8 mouse cellular contexts compared by ENCODE assay signal in the genomic region with DNA sequence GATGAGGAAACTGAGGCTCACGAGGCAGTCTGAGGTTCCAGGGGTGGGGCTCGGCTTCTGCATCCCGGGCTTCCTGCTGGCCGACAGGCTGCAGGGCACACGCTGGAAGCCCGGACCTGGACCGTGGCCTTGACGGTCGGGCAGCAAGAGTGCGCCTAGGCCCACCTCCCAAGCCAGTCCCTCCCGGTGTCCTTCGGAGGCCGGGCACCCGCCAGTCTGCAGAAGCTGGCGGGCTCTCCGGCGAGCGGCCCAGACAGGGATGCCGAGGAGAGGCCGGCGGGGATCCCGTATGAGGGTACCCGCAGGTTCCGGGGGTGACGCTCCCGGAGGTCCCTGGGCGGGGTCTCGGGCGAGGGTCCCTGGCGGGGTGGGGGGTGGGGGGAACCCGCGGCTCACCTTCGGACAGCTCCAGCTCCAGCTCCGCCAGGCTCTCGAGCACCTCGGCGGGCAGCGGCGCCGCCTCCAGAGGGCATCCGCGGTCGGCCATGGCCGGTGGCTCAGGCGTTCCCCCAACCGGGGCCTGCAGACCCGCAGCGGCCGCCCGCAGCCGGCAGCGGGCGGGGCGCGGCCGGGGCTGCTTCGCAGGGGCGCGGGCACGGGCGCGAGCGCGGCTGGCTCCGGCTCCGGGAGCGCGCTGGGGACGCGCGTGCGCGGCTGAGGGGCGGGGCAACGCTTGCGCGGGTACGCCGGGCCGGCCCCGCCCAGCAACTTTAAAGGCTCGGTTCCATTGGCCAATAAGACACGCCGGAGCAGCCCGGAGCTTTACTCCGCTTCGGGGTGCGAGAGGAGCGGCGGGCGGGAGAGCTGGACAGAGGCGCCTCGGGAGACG. TPM values are rescaled to one million over a fixed set of nuclear protein-coding genes. Genes with fewer than 3 reads are reported as not detected.
DNase-seq lines count a peak whose midpoint lies in the region; ATAC-seq and TF ChIP-seq lines count a peak whose summit lies in the region.

A gene (minus strand): TSS at position 581 of the 829 bp plus-strand sequence.

- 2% methylated on average over 89 of the region's 94 CpGs for WGBS in hindbrain, postnatal 0 days

- H3K27ac ChIP-seq in gastrocnemius, adult 2 months = peak within 1 kb of the TSS; percentile 89
- H3K27ac ChIP-seq in hindbrain, postnatal 0 days = peak within 1 kb of the TSS; percentile 88
- H3K27ac ChIP-seq in left cerebral cortex, adult 2 months = peak within 1 kb of the TSS; percentile 90

- intact Hi-C loops in gastrocnemius, adult 2 months (cut with DNase I) = loop anchor here (5.0 kb wide), 1 partner anchor 67 kb away; no protein-coding TSS in a partner anchor
- intact Hi-C loops in left cerebral cortex, adult 2 months (cut with DNase I) = no loop called here

- H3K4me2 ChIP-seq in hindbrain, postnatal 0 days (ENCODE audit: low read depth, low read length) = peak within 1 kb of the TSS; percentile 70

- TF ChIP-seq CTCF in gastrocnemius, adult 2 months (IDR thresholded peaks at IDR 0.05) = no peak; the same call in 1 of the 2 replicates
- no peak for TF ChIP-seq CTCF in hindbrain, postnatal 0 days (IDR thresholded peaks at IDR 0.05; ENCODE audit: low read depth)
- TF ChIP-seq CTCF in left cerebral cortex, adult 2 months (IDR thresholded peaks at IDR 0.05) = no peak; the same call in 1 of the 2 replicates

- peak; percentile 64 for DNase-seq in WW6 (ENCODE audit: low read depth, low spot score)
- peak; percentile 87 to 97 for DNase-seq in cerebellum, postnatal 4 days (ENCODE audit: low spot score in 2 of 2)
- DNase-seq in gastrocnemius, adult 2 months = peak; percentile 98
- peak; percentile 97 for DNase-seq in hindbrain, postnatal 0 days (ENCODE audit: low spot score)
- peak; percentile 95 to 97 for DNase-seq in left cerebral cortex, adult 2 months (ENCODE audit: extremely low spot score in 1 of 2, low spot score in 2 of 2)
- peak; percentile 90 to 97 for DNase-seq in right cerebral cortex, adult 2 months (ENCODE audit: low spot score in 2 of 2)
- DNase-seq in urinary bladder, postnatal 14 days (ENCODE audit: low spot score) = peak; percentile 96

- no peaks in the 10 kb centered on the region for H3K27me3 ChIP-seq in hindbrain, postnatal 0 days (ENCODE audit: insufficient read depth, low read length)

- peaks cover 14% of the 10 kb centered on the region for H3K4me1 ChIP-seq in hindbrain, postnatal 0 days (ENCODE audit: insufficient read depth, low read length)

- no peaks in the 10 kb centered on the region for H3K9me3 ChIP-seq in hindbrain, postnatal 0 days (ENCODE audit: low read length)

- ATAC-seq in hindbrain, postnatal 0 days = peak; percentile 95
- peak; percentile 93 for ATAC-seq in megakaryocyte, adult 5-6 weeks (ENCODE audit: poor library complexity, severe bottlenecking)

- H3K4me3 ChIP-seq in gastrocnemius, adult 2 months = peak within 1 kb of the TSS; percentile 91
- H3K4me3 ChIP-seq in hindbrain, postnatal 0 days (ENCODE audit: low read length) = peak within 1 kb of the TSS; percentile 83
- H3K4me3 ChIP-seq in left cerebral cortex, adult 2 months = peak within 1 kb of the TSS; percentile 94

- H3K36me3 ChIP-seq in hindbrain, postnatal 0 days (ENCODE audit: insufficient read depth, low read length) = no peaks in the 10 kb centered on the region

- H3K9ac ChIP-seq in hindbrain, postnatal 0 days (replicated peaks; ENCODE audit: low read length) = peak within 1 kb of the TSS; percentile 91

RNA-seq across cellular contexts. Expression of the gene that starts here (rescaled TPM):
- 1 to 10 TPM; 3.8 to 5.0 TPM for total RNA-seq in gastrocnemius, adult 2 months (2021)
- total RNA-seq in hindbrain, postnatal 0 days (2014; rRNA removed) = 54.3 and 65.2 TPM in 2 replicates
- polyA plus RNA-seq in hindbrain, postnatal 0 days (2015; fragmentation: Nextera tagmentation; extraction: Ambion mirVana) = 12.6 TPM in 2 replicates
- 10 to 100 TPM; 61.4 to 63.6 TPM for total RNA-seq in left cerebral cortex, adult 2 months (2021)
- 3.6 and 4.3 TPM in 2 replicates for total RNA-seq in megakaryocyte, adult 5-6 weeks (2015)
- total RNA-seq in megakaryocyte, adult 5-6 weeks (2017) = 5.1 and 5.3 TPM in 2 replicates

Comparison
In these comparisons a context has a peak if more than half of its experiments do, and no peak if none do; other contexts are left out.
1. Peak in every context shown above with its lines: DNase-seq, ATAC-seq, H3K4me3 ChIP-seq and H3K27ac ChIP-seq.